Mouse (Mus musculus): ENCODE results near the gene Gm14862. TPM values are rescaled to one million over a fixed set of nuclear protein-coding genes. Genes with fewer than 3 reads are reported as not detected.
"Not testable (repeated sequence)": the region's sequence is repeated elsewhere in the genome, so short reads cannot be mapped to it uniquely, and the experiment has no call there.

Gene Gm14862
- polyA plus RNA-seq (2015; fragmentation: Nextera tagmentation; extraction: Ambion mirVana), result not detected in 2 replicates

- WGBS, result 71% methylated on average over 5 of the region's 5 CpGs
- H3K27me3 ChIP-seq, result no peaks in the 10 kb centered on the region
- no peak within 1 kb of the TSS for H3K4me2 ChIP-seq
Measured at GRCm38 (mm10) chrX:9256766-9257165, at the start of gene Gm14862. Gene Gm14862, minus strand, starts transcription at chrX:9256899.

GRCm38 (mm10) chrX:9303455-9303854, 46.8 kb upstream of the Gm14862 start:
- Histone ChIP-seq H3K9me3 (no peaks in the 10 kb centered on the region), H3K4me2 (no peak overlapping the region), H3K27ac (no peak overlapping the region), H3K4me3 (no peak overlapping the region), H3K27me3 (no peaks in the 10 kb centered on the region), H3K4me1 (no peaks in the 10 kb centered on the region), H3K36me3 (no peaks in the 10 kb centered on the region), H3K9ac (no peak overlapping the region)
- ATAC-seq (ENCODE audit: borderline replicate concordance, extremely low read depth, low FRiP score, low TSS enrichment), result no peak
- WGBS, result 59% methylated on average over 1 of the region's 1 CpGs

More at GRCm38 (mm10) chrX:9256766-9257165, at the start of gene Gm14862:
- H3K9ac ChIP-seq, result no peak within 1 kb of the TSS
- no peaks in the 10 kb centered on the region for H3K9me3 ChIP-seq
- ATAC-seq (ENCODE audit: borderline replicate concordance, extremely low read depth, low FRiP score, low TSS enrichment), result no peak
- H3K36me3 ChIP-seq, result no peaks in the 10 kb centered on the region
- no peak within 1 kb of the TSS for H3K4me3 ChIP-seq
- H3K27ac ChIP-seq, result no peak within 1 kb of the TSS
- H3K4me1 ChIP-seq, result no peaks in the 10 kb centered on the region

GRCm38 (mm10) chrX:9302791-9303190, 46.1 kb upstream of the Gm14862 start:
- Histone ChIP-seq H3K9me3 (no peaks in the 10 kb centered on the region), H3K36me3 (no peaks in the 10 kb centered on the region), H3K4me1 (no peaks in the 10 kb centered on the region), H3K27ac (no peak overlapping the region), H3K9ac (no peak overlapping the region), H3K4me2 (no peak overlapping the region), H3K27me3 (no peaks in the 10 kb centered on the region), H3K4me3 (no peak overlapping the region)
- 74% methylated on average over 5 of the region's 5 CpGs for WGBS
- ATAC-seq (ENCODE audit: borderline replicate concordance, extremely low read depth, low FRiP score, low TSS enrichment), result no peak

GRCm38 (mm10) chrX:9298413-9298864, 41.7 kb upstream of the Gm14862 start:
- no peak for ATAC-seq (ENCODE audit: borderline replicate concordance, extremely low read depth, low FRiP score, low TSS enrichment)
- Histone ChIP-seq H3K27me3 (no peaks in the 10 kb centered on the region), H3K4me2 (no peak overlapping the region), H3K36me3 (no peaks in the 10 kb centered on the region), H3K27ac (no peak overlapping the region), H3K4me3 (no peak overlapping the region), H3K4me1 (no peaks in the 10 kb centered on the region), H3K9ac (no peak overlapping the region), H3K9me3 (no peaks in the 10 kb centered on the region)
- WGBS, result 86% methylated on average over 5 of the region's 5 CpGs

GRCm38 (mm10) chrX:9293140-9293829, 36.6 kb upstream of the Gm14862 start:
- not testable (repeated sequence) for H3K4me3 ChIP-seq; ATAC-seq (ENCODE audit: borderline replicate concordance, extremely low read depth, low FRiP score, low TSS enrichment); H3K9ac ChIP-seq; H3K27ac ChIP-seq; H3K4me1 ChIP-seq; H3K4me2 ChIP-seq; H3K9me3 ChIP-seq; H3K36me3 ChIP-seq; H3K27me3 ChIP-seq
- 79% methylated on average over 4 of the region's 4 CpGs for WGBS

- H3K9me3 ChIP-seq; H3K4me3 ChIP-seq; H3K27ac ChIP-seq; H3K36me3 ChIP-seq; H3K9ac ChIP-seq; H3K4me2 ChIP-seq; ATAC-seq (ENCODE audit: borderline replicate concordance, extremely low read depth, low FRiP score, low TSS enrichment); H3K4me1 ChIP-seq; H3K27me3 ChIP-seq: not testable (repeated sequence)
- no CpG with 5 or more reads among the region's 1 CpGs for WGBS
Measured at GRCm38 (mm10) chrX:9283464-9283863, 26.8 kb upstream of the Gm14862 start, which contains the start of gene H2al1m. Gene H2al1m, plus strand, starts transcription at chrX:9283764.

GRCm38 (mm10) chrX:9274321-9274720, 17.6 kb upstream of the Gm14862 start:
- no peak overlapping the region for H3K27ac ChIP-seq
- no peak overlapping the region for H3K4me2 ChIP-seq

GRCm38 (mm10) chrX:9273377-9274002, 16.8 kb upstream of the Gm14862 start:
- peak overlapping the region; percentile 57 for H3K4me2 ChIP-seq
- no peak for ATAC-seq (ENCODE audit: borderline replicate concordance, extremely low read depth, low FRiP score, low TSS enrichment)
- H3K9ac ChIP-seq, result no peak overlapping the region
- no peaks in the 10 kb centered on the region for H3K9me3 ChIP-seq
- H3K4me3 ChIP-seq, result peak overlapping the region; percentile 56
- no peaks in the 10 kb centered on the region for H3K4me1 ChIP-seq
- H3K27me3 ChIP-seq, result peaks cover 6% of the 10 kb centered on the region; the same call in 1 of the 2 replicates
- H3K36me3 ChIP-seq, result no peaks in the 10 kb centered on the region
- no peak overlapping the region for H3K27ac ChIP-seq
- 60% methylated on average over 12 of the region's 12 CpGs for WGBS

More at GRCm38 (mm10) chrX:9274321-9274720, 17.6 kb upstream of the Gm14862 start:
- 76% methylated on average over 8 of the region's 8 CpGs for WGBS
- H3K4me3 ChIP-seq, result no peak overlapping the region
- H3K27me3 ChIP-seq, result peaks cover 6% of the 10 kb centered on the region; the same call in 1 of the 2 replicates
- no peak overlapping the region for H3K9ac ChIP-seq
- H3K4me1 ChIP-seq, result no peaks in the 10 kb centered on the region
- ATAC-seq (ENCODE audit: borderline replicate concordance, extremely low read depth, low FRiP score, low TSS enrichment), result no peak
- no peaks in the 10 kb centered on the region for H3K36me3 ChIP-seq
- no peaks in the 10 kb centered on the region for H3K9me3 ChIP-seq

- H3K4me2 ChIP-seq, result peak within 1 kb of the TSS; percentile 57
- peak within 1 kb of the TSS; percentile 56 for H3K4me3 ChIP-seq
- no peaks in the 10 kb centered on the region for H3K36me3 ChIP-seq
- H3K27me3 ChIP-seq, result peaks cover 6% of the 10 kb centered on the region; the same call in 1 of the 2 replicates
- H3K4me1 ChIP-seq, result no peaks in the 10 kb centered on the region
- peak within 1 kb of the TSS; percentile 47 for H3K27ac ChIP-seq
- WGBS, result 11% methylated on average over 48 of the region's 94 CpGs
- no peaks in the 10 kb centered on the region for H3K9me3 ChIP-seq
- H3K9ac ChIP-seq, result peak within 1 kb of the TSS; percentile 46
- ATAC-seq (ENCODE audit: borderline replicate concordance, extremely low read depth, low FRiP score, low TSS enrichment), result peak; percentile 88
Measured at GRCm38 (mm10) chrX:9272460-9273361, 16.0 kb upstream of the Gm14862 start, which contains the start of gene Xk. Gene Xk, plus strand, starts transcription at chrX:9272756.

- Histone ChIP-seq H3K4me2 (peak overlapping the region; percentile 57), H3K36me3 (no peaks in the 10 kb centered on the region), H3K9ac (0 out of 2 replicates have a peak overlapping the region, but pooled peaks have one; percentile 46), H3K4me3 (peak overlapping the region; percentile 56), H3K27ac (0 out of 2 replicates have a peak overlapping the region, but pooled peaks have one; percentile 47), H3K9me3 (no peaks in the 10 kb centered on the region), H3K4me1 (no peaks in the 10 kb centered on the region), H3K27me3 (peaks cover 6% of the 10 kb centered on the region; the same call in 1 of the 2 replicates)
- peak; percentile 11; the same call in 1 of the 2 replicates for ATAC-seq (ENCODE audit: borderline replicate concordance, extremely low read depth, low FRiP score, low TSS enrichment)
- 15% methylated on average over 8 of the region's 8 CpGs for WGBS
Measured at GRCm38 (mm10) chrX:9271947-9272459, 15.3 kb upstream of the Gm14862 start.

- Histone ChIP-seq H3K4me3 (no peak overlapping the region), H3K9me3 (no peaks in the 10 kb centered on the region), H3K4me1 (no peaks in the 10 kb centered on the region), H3K9ac (no peak overlapping the region), H3K4me2 (no peak overlapping the region), H3K27me3 (peaks cover 6% of the 10 kb centered on the region; the same call in 1 of the 2 replicates), H3K27ac (no peak overlapping the region), H3K36me3 (no peaks in the 10 kb centered on the region)
- no peak for ATAC-seq (ENCODE audit: borderline replicate concordance, extremely low read depth, low FRiP score, low TSS enrichment)
- 57% methylated on average over 3 of the region's 3 CpGs for WGBS
Measured at GRCm38 (mm10) chrX:9271112-9271511, 14.4 kb upstream of the Gm14862 start.
